Mouse (Mus musculus): ENCODE measurements around the gene Abhd10.

DNA sequence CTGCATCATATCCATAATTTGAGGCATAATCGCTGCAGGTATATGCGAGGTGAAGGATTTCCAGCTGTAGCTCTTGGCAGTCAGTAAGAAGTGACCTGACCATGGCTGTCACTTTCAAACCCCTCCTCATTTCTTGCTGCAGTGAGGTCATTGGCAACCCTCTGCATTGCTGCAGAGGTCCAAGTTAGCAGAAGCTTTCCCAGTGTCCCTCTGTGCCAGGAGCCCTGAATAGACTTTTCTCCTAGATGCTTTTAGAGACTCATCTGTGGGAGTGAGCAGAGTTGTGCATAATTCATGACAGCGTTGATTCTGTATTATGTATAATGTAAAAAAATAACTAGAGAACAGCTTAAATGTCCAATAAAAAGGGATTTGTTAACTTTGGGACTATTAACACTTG lies 57.5 kb downstream of the Abhd10 start:
- no peak for TF ChIP-seq CTCF (IDR thresholded peaks at IDR 0.05; ENCODE audit: insufficient read depth, low read depth, low read length)
- TF ChIP-seq POLR2A (IDR thresholded peaks at IDR 0.05; ENCODE audit: insufficient read depth, low read depth, low read length), result no peak
